17 mouse cellular contexts compared by ENCODE assay signal in the genomic region with DNA sequence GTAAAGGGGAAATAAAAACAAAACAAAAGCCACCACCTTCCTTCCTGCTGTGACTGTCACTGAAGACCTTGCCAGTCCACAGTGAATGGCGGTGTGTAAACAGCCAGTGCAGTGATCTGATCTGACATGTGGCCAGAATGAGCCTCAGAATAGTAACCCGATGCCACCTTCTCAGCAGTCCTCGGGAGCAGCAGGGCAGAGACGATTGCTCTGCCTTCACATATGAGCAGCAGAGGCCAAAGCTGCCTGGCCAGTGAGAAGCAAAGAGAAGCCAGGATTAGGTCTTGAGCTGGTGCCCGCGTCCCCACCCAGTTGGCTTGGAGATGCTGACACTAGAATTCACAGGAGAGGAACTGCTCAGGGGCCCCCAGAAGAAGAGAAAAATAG. TPM values are rescaled to one million over a fixed set of nuclear protein-coding genes. Genes with fewer than 3 reads are reported as not detected.
DNase-seq lines count a peak whose midpoint lies in the region; ATAC-seq lines count a peak whose summit lies in the region.
"Had no signal": no experiment of that assay in that cellular context is flagged by ENCODE, and none has a peak within 500 bp of the region (broad histone marks: within the 10 kb centered on the region; RNA-seq: fewer than 3 reads in every experiment).

No protein-coding gene starts in this region.

- no peak overlapping the region for H3K9ac ChIP-seq in midbrain, embryonic 11.5 days (ENCODE audit: low read length)
- no peak overlapping the region for H3K9ac ChIP-seq in midbrain, embryonic 16.5 days (ENCODE audit: low read depth, low read length)
- H3K9ac ChIP-seq: embryonic facial prominence, embryonic 15.5 days; limb, embryonic 12.5 days; stomach, embryonic 15.5 days had no signal

- H3K36me3 ChIP-seq in midbrain, embryonic 11.5 days (ENCODE audit: control insufficient read depth, insufficient read depth, low read length), result no peaks in the 10 kb centered on the region
- H3K36me3 ChIP-seq in midbrain, embryonic 16.5 days (ENCODE audit: control insufficient read depth, insufficient read depth, low read length), result no peaks in the 10 kb centered on the region
- H3K36me3 ChIP-seq: embryonic facial prominence, embryonic 15.5 days; limb, embryonic 12.5 days; stomach, embryonic 15.5 days had no signal

- DNase-seq in cerebellum, adult 11-12 months, result peak; percentile 9
- DNase-seq in cerebellum, adult 18-20 months, result no peak
- peak; percentile 30 to 63 for DNase-seq in gastrocnemius, adult 8-10 months (ENCODE audit: low spot score in 2 of 2)
- no peak for DNase-seq in gastrocnemius, postnatal 14 days
- DNase-seq in midbrain, embryonic 11.5 days (ENCODE audit: low spot score, missing footprints), result peak; percentile 75
- no peak for DNase-seq in adrenal gland, adult 8-10 months
- no peak for DNase-seq in layer of hippocampus, postnatal 36 days
- DNase-seq: adrenal gland, adult 2 months; cerebellum, postnatal 36 days; heart, adult 2 months; heart, postnatal 10 days; right cerebral cortex, postnatal 25 days had no signal

- no peak overlapping the region for H3K27ac ChIP-seq in midbrain, embryonic 11.5 days (ENCODE audit: low read depth, low read length)
- no peak overlapping the region for H3K27ac ChIP-seq in midbrain, embryonic 16.5 days (ENCODE audit: low read length)
- H3K27ac ChIP-seq: embryonic facial prominence, embryonic 15.5 days; heart, adult 2 months; limb, embryonic 12.5 days; stomach, embryonic 15.5 days had no signal

- no peak overlapping the region for H3K4me3 ChIP-seq in midbrain, embryonic 11.5 days (ENCODE audit: low read depth, low read length)
- no peak overlapping the region for H3K4me3 ChIP-seq in midbrain, embryonic 16.5 days (ENCODE audit: low read depth, low read length)
- H3K4me3 ChIP-seq: embryonic facial prominence, embryonic 15.5 days; heart, adult 2 months; limb, embryonic 12.5 days; megakaryocyte, embryonic 14.5 days; stomach, embryonic 15.5 days had no signal

- no peaks in the 10 kb centered on the region for H3K9me3 ChIP-seq in midbrain, embryonic 11.5 days (ENCODE audit: control insufficient read depth, low read length)
- H3K9me3 ChIP-seq in midbrain, embryonic 16.5 days (replicated peaks; ENCODE audit: control insufficient read depth, low read length, poor library complexity, severe bottlenecking), result no peaks in the 10 kb centered on the region
- H3K9me3 ChIP-seq: embryonic facial prominence, embryonic 15.5 days; limb, embryonic 12.5 days; megakaryocyte, embryonic 14.5 days; stomach, embryonic 15.5 days had no signal

- no peak overlapping the region for H3K4me2 ChIP-seq in midbrain, embryonic 11.5 days
- H3K4me2 ChIP-seq in midbrain, embryonic 16.5 days (ENCODE audit: low read length), result no peak overlapping the region
- H3K4me2 ChIP-seq: embryonic facial prominence, embryonic 15.5 days; limb, embryonic 12.5 days; stomach, embryonic 15.5 days had no signal

- H3K4me1 ChIP-seq in midbrain, embryonic 11.5 days (ENCODE audit: control insufficient read depth, insufficient read depth, low read length), result peaks cover 22% of the 10 kb centered on the region
- H3K4me1 ChIP-seq in midbrain, embryonic 16.5 days (ENCODE audit: control insufficient read depth, insufficient read depth, low read length), result peaks cover 9% of the 10 kb centered on the region
- H3K4me1 ChIP-seq: limb, embryonic 12.5 days; stomach, embryonic 15.5 days had no signal

- no peaks in the 10 kb centered on the region for H3K27me3 ChIP-seq in midbrain, embryonic 11.5 days (ENCODE audit: control insufficient read depth, insufficient read depth, low read length)
- no peaks in the 10 kb centered on the region; the same call in none of the 2 replicates for H3K27me3 ChIP-seq in midbrain, embryonic 16.5 days (ENCODE audit: control insufficient read depth, insufficient read depth, low read depth, low read length)
- H3K27me3 ChIP-seq: stomach, embryonic 15.5 days had no signal

- no peak for ATAC-seq in midbrain, embryonic 11.5 days (ENCODE audit: low FRiP score)
- ATAC-seq in midbrain, embryonic 16.5 days, result no peak

- WGBS in midbrain, embryonic 11.5 days, result 44% methylated on average over 6 of the region's 6 CpGs
- 33% methylated on average over 6 of the region's 6 CpGs for WGBS in midbrain, embryonic 16.5 days

- intact Hi-C loops in gastrocnemius, postnatal 14 days (cut with DNase I; ENCODE audit: low total_unique reads), result loop anchor here (5.0 to 10.0 kb wide), 3 partner anchors 42 to 136 kb away; no protein-coding TSS in a partner anchor

RNA-seq across cellular contexts. Expression of a gene that starts 29.5 kb away (rescaled TPM):
- total RNA-seq in gastrocnemius, adult 8-10 months (2022), result 10 to 100 TPM in 3 of 4 experiments, 1 to 10 TPM in 1; 8.4 to 13.1 (median 10.3) TPM
- total RNA-seq in gastrocnemius, postnatal 14 days (2021), result 1 to 10 TPM; 6.7 to 9.9 TPM
- polyA plus RNA-seq in midbrain, embryonic 11.5 days (2014; fragmentation: Nextera tagmentation; extraction: Ambion mirVana), result 30.4 and 32.9 TPM in 2 replicates
- polyA plus RNA-seq in midbrain, embryonic 16.5 days (2015; fragmentation: Nextera tagmentation; extraction: Ambion mirVana), result 103 and 120 TPM in 2 replicates
- total RNA-seq in adrenal gland, adult 8-10 months (2022), result 1 to 10 TPM; 3.8 to 5.6 (median 4.9) TPM
- total RNA-seq in layer of hippocampus, postnatal 36 days (2021), result 10 to 100 TPM; 60.2 to 64.3 TPM

RNA-seq across cellular contexts. Expression of a gene that starts 41.0 kb away (rescaled TPM):
- total RNA-seq in gastrocnemius, adult 8-10 months (2022), result 1 to 10 TPM in 1 of 4 experiments, under 1 TPM in 2, not detected in 1; 0.88 to 1.1 (median 0.94) TPM
- total RNA-seq in gastrocnemius, postnatal 14 days (2021), result under 1 TPM; 0.47 to 0.58 TPM
- polyA plus RNA-seq in midbrain, embryonic 11.5 days (2014; fragmentation: Nextera tagmentation; extraction: Ambion mirVana), result 1.7 and 1.9 TPM in 2 replicates
- 1.4 and 2.6 TPM in 2 replicates for polyA plus RNA-seq in midbrain, embryonic 16.5 days (2015; fragmentation: Nextera tagmentation; extraction: Ambion mirVana)
- total RNA-seq in adrenal gland, adult 8-10 months (2022), result under 1 TPM in 3 of 4 experiments, not detected in 1; 0.49 to 0.94 (median 0.86) TPM
- total RNA-seq in layer of hippocampus, postnatal 36 days (2021), result 10 to 100 TPM in 1 of 2 experiments, 1 to 10 TPM in 1; 8.2 to 10.1 TPM

RNA-seq across cellular contexts. Expression of a gene that starts 41.2 kb away (rescaled TPM):
- total RNA-seq in gastrocnemius, adult 8-10 months (2022), result 10 to 100 TPM; 19.1 to 29.8 (median 24.0) TPM
- total RNA-seq in gastrocnemius, postnatal 14 days (2021), result 10 to 100 TPM; 16.2 to 17.1 TPM
- 8.5 and 8.8 TPM in 2 replicates for polyA plus RNA-seq in midbrain, embryonic 11.5 days (2014; fragmentation: Nextera tagmentation; extraction: Ambion mirVana)
- polyA plus RNA-seq in midbrain, embryonic 16.5 days (2015; fragmentation: Nextera tagmentation; extraction: Ambion mirVana), result 16.4 and 21.7 TPM in 2 replicates
- 10 to 100 TPM; 21.1 to 33.4 (median 27.0) TPM for total RNA-seq in adrenal gland, adult 8-10 months (2022)
- 100 to 1,000 TPM; 151 to 152 TPM for total RNA-seq in layer of hippocampus, postnatal 36 days (2021)

Comparison
In these comparisons a context has a peak if more than half of its experiments do, and no peak if none do; other contexts are left out.
1. DNase-seq: peak in cerebellum, adult 11-12 months (single experiment), gastrocnemius, adult 8-10 months (2 of 2) and midbrain, embryonic 11.5 days (single experiment); none in cerebellum, adult 18-20 months (0 of 2), gastrocnemius, postnatal 14 days (single experiment), adrenal gland, adult 8-10 months (single experiment) and layer of hippocampus, postnatal 36 days (0 of 2).
2. RNA of a gene that starts 29.5 kb away (total RNA-seq): 60.2 to 64.3 TPM in layer of hippocampus, postnatal 36 days; 8.4 to 13.1 TPM in gastrocnemius, adult 8-10 months, 6.7 to 9.9 TPM in gastrocnemius, postnatal 14 days and 3.8 to 5.6 TPM in adrenal gland, adult 8-10 months; every median in the first group is over 4 times any median in the second.
3. RNA of a gene that starts 41.0 kb away (total RNA-seq): 8.2 to 10.1 TPM in layer of hippocampus, postnatal 36 days; 0.88 to 1.1 TPM in gastrocnemius, adult 8-10 months, 0.49 to 0.94 TPM in adrenal gland, adult 8-10 months and 0.47 to 0.58 TPM in gastrocnemius, postnatal 14 days; every median in the first group is over 4 times any median in the second.
4. RNA of a gene that starts 41.2 kb away (total RNA-seq): 151 to 152 TPM in layer of hippocampus, postnatal 36 days; 21.1 to 33.4 TPM in adrenal gland, adult 8-10 months, 19.1 to 29.8 TPM in gastrocnemius, adult 8-10 months and 16.2 to 17.1 TPM in gastrocnemius, postnatal 14 days; every median in the first group is over 4 times any median in the second.